Mouse (Mus musculus) gastrocnemius, postnatal 10 days (tissue): ENCODE measurements around the gene 4933428G20Rik. TPM values are rescaled to one million over a fixed set of nuclear protein-coding genes. Genes with fewer than 3 reads are reported as not detected.
A peak's percentile ranks its signal among the peaks of the same experiment; 100 is the strongest.

ENCODE experiments used
- DNase-seq: peaks from one replicate; pipeline ENCODE4 v3.0.0; 2021; ENCODE audit warnings: mixed read lengths
- total RNA-seq, 2 experiments: library from RNA; stranded (reverse); gene quantifications; 2 replicates each; pipeline ENCODE4 v1.2.3; 2021

4933428G20Rik gene
- total RNA-seq, 2 experiments from 2014 or later, result not detected

- no peak for DNase-seq
These were observed 32.9 kb upstream of the 4933428G20Rik start for GRCm38 (mm10) chr11:97532950-97533582.

DNA sequence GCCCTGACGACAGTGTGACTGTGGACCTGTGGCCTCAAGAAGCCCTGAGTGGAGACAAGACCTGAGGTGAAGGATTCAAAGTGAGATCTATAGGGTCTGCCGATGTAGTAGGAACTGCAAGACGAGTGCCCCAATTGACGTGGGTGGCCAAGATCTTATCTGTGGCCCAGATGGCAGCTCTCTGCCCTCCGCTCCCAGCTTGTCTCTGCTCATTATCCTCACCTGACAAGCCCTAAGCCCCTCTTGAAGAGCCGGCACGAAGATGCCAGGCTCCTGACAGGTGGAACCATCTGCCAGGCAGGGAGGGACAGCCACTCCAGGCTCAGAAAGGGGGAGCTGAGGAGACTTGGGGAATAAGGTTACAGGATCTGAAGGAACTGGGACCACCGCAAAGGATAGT, 32.2 kb upstream of the 4933428G20Rik start:
- DNase-seq, result no peak

- DNase-seq, result peak; percentile 93
These were observed 31.5 kb upstream of the 4933428G20Rik start for GRCm38 (mm10) chr11:97531381-97532260.

DNA sequence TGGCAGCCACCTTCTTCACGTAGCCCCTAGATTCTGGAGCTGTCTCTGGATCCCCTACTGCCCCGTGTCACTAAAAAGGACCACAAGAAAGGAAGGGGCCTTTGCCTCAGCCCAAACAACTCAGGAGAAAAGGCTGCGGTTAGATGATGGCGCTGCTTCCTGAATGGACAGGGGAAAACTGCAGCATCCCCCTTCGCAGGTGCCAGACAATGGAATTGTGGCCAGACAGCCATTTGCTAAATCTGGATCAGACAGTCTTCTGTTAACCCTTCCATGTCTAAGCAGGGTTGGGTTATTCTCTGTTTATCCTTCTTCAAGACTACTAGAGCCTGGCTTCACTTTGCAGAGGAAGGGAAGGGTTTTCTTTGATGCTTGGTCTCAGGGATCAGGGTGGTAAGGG, 30.8 kb upstream of the 4933428G20Rik start:
- no peak for DNase-seq

- no peak for DNase-seq
These were observed 29.9 kb upstream of the 4933428G20Rik start for GRCm38 (mm10) chr11:97530069-97530468.

DNA sequence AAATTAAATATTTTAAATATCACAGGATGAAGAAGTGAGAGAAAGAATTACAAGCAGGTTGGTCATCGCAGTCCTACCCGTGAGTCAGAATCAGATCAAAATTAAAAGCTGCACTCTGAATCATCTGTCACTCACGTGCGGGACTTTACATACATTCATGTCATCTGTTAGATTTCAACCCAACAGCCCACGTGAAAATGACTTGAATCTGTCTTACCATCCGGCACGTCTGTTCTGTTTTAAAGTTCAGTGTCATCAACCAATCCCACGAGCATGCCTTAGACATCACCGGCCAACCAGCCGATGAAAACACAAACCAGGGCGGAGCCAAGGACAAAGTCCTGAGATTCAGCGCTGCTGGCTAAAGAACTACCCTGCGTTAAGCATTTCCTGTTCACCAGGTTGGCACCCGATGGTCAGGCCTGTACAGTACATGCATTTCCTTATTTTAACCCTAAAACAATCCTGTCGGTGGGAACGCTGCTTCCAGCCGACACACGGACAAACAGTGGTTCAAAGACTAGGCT, 28.2 kb upstream of the 4933428G20Rik start:
- no peak for DNase-seq

- no peak for DNase-seq
These were observed 25.2 kb upstream of the 4933428G20Rik start for GRCm38 (mm10) chr11:97525313-97525712.

DNA sequence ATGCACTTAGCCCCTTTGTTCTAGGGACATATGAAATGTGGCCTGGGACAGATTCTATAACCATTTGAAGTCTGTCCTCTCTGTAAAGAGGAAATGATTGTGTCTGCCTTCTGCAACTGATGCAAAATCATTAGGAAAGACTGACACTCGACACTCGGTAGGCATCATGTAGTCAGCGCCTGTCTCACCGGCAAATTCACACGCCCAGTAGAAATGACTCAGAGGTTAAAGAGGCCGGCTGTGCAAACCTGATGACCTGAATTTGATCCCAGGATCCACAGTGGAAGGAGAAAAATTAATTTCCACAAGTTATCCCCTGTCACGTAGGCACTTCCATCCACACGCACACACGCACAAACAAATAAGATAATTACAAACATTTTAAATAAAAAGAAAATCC, 24.2 kb upstream of the 4933428G20Rik start:
- no peak for DNase-seq

GRCm38 (mm10) chr11:97523827-97524261, 23.7 kb upstream of the 4933428G20Rik start:
- DNase-seq, result no peak

DNA sequence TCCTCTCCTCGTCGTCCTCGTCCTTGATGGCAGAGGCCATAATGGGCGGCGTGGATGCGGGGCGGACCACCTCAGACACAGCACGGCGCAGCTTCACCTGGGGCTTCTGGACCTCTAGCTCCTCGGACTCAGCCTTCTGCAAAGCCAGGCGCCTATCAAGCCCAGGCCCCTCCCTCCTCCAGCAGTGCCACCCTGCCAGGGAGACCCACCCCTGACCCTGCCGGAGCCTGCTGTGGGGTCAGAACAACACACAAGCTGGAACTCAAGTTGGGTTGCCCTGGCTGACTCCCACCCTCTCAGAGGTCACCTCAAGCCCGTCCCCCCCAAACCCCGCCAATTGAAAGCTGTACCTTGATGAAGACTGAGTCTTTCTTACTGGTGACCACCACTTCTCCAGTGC, 23.0 kb upstream of the 4933428G20Rik start:
- DNase-seq, result no peak

GRCm38 (mm10) chr11:97521741-97522474, 21.8 kb upstream of the 4933428G20Rik start:
- no peak for DNase-seq

- DNase-seq, result no peak
These were observed 20.4 kb upstream of the 4933428G20Rik start for GRCm38 (mm10) chr11:97520541-97520940.

- no peak for DNase-seq
These were observed 12.9 kb upstream of the 4933428G20Rik start for GRCm38 (mm10) chr11:97513066-97513465.

- DNase-seq, result no peak
These were observed 12.4 kb upstream of the 4933428G20Rik start for GRCm38 (mm10) chr11:97512511-97512910.

- no peak for DNase-seq
These were observed 11.7 kb upstream of the 4933428G20Rik start for GRCm38 (mm10) chr11:97511661-97512369.

GRCm38 (mm10) chr11:97510966-97511660, 11.0 kb upstream of the 4933428G20Rik start:
- DNase-seq, result peak; percentile 81

- no peak for DNase-seq
These were observed 9.8 kb upstream of the 4933428G20Rik start for GRCm38 (mm10) chr11:97509715-97510485.

- DNase-seq, result no peak
These were observed 8.9 kb upstream of the 4933428G20Rik start for GRCm38 (mm10) chr11:97509058-97509457.

- DNase-seq, result no peak
These were observed 8.1 kb upstream of the 4933428G20Rik start for GRCm38 (mm10) chr11:97508198-97508597.

DNA sequence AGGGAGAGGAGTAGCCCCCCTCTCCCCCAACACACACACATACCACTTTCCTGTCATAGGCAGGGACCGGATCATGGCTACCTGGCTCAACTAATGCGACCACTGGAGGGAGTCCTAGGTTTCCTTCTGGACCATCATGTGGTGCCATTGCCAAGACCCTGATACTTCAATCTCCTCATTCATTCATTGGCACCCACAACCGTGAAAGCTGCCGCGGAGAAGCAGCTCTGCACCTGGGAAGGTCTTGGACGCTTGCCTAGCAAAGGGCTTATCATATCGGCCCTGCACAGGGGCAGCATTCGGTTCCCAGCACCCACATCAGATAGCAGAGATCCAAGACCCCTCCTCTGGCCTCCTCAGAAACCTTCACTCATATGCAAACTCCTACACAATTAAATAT, 6.2 kb upstream of the 4933428G20Rik start:
- no peak for DNase-seq
